Mouse (Mus musculus): ENCODE measurements around the gene Itpr2. TPM values are rescaled to one million over a fixed set of nuclear protein-coding genes. Genes with fewer than 3 reads are reported as not detected.

The Itpr2 gene
- polyA plus RNA-seq, 1 experiment = 22.5 TPM

GRCm38 (mm10) chr6:146339779-146340178 lies 162.2 kb downstream of the Itpr2 start:
- TF ChIP-seq POLR2A (IDR thresholded peaks at IDR 0.05; ENCODE audit: borderline replicate concordance, control insufficient read depth, low read depth, low read length) = no peak
- TF ChIP-seq CTCF (IDR thresholded peaks at IDR 0.05; ENCODE audit: control insufficient read depth, insufficient read depth, low read length) = peak; percentile 64
- Histone ChIP-seq H3K4me3 (replicated peaks; ENCODE audit: control insufficient read depth, low read depth, low read length) (no peak overlapping the region), H3K4me1 (ENCODE audit: control insufficient read depth, insufficient read depth, low read length) (no peaks in the 10 kb centered on the region), H3K27ac (ENCODE audit: control insufficient read depth, insufficient read depth, low read depth, low read length, poor library complexity) (no peak overlapping the region)
- 63% methylated on average over 10 of the region's 10 CpGs for WGBS

- no peak for TF ChIP-seq CTCF (IDR thresholded peaks at IDR 0.05; ENCODE audit: control insufficient read depth, insufficient read depth, low read length)
- no peak for TF ChIP-seq POLR2A (IDR thresholded peaks at IDR 0.05; ENCODE audit: borderline replicate concordance, control insufficient read depth, low read depth, low read length)
- 82% methylated on average over 7 of the region's 7 CpGs for WGBS
- Histone ChIP-seq H3K4me1 (ENCODE audit: control insufficient read depth, insufficient read depth, low read length) (no peaks in the 10 kb centered on the region), H3K27ac (ENCODE audit: control insufficient read depth, insufficient read depth, low read depth, low read length, poor library complexity) (no peak overlapping the region), H3K4me3 (replicated peaks; ENCODE audit: control insufficient read depth, low read depth, low read length) (no peak overlapping the region)
Observed at GRCm38 (mm10) chr6:146337237-146337636, 164.8 kb downstream of the Itpr2 start.

GRCm38 (mm10) chr6:146335191-146335590 lies 166.8 kb downstream of the Itpr2 start:
- no peak overlapping the region for H3K4me3 ChIP-seq (replicated peaks; ENCODE audit: control insufficient read depth, low read depth, low read length)
- no peaks in the 10 kb centered on the region for H3K4me1 ChIP-seq (ENCODE audit: control insufficient read depth, insufficient read depth, low read length)
- 75% methylated on average over 9 of the region's 9 CpGs for WGBS
- no peak overlapping the region for H3K27ac ChIP-seq (ENCODE audit: control insufficient read depth, insufficient read depth, low read depth, low read length, poor library complexity)
- TF ChIP-seq CTCF (IDR thresholded peaks at IDR 0.05; ENCODE audit: control insufficient read depth, insufficient read depth, low read length) = no peak
- TF ChIP-seq POLR2A (IDR thresholded peaks at IDR 0.05; ENCODE audit: borderline replicate concordance, control insufficient read depth, low read depth, low read length) = no peak

- Histone ChIP-seq H3K4me3 (replicated peaks; ENCODE audit: control insufficient read depth, low read depth, low read length) (no peak overlapping the region), H3K27ac (ENCODE audit: control insufficient read depth, insufficient read depth, low read depth, low read length, poor library complexity) (no peak overlapping the region), H3K4me1 (ENCODE audit: control insufficient read depth, insufficient read depth, low read length) (no peaks in the 10 kb centered on the region; the same call in 1 of the 2 replicates)
- TF ChIP-seq CTCF (IDR thresholded peaks at IDR 0.05; ENCODE audit: control insufficient read depth, insufficient read depth, low read length) = no peak
- no peak for TF ChIP-seq POLR2A (IDR thresholded peaks at IDR 0.05; ENCODE audit: borderline replicate concordance, control insufficient read depth, low read depth, low read length)
- 87% methylated on average over 3 of the region's 3 CpGs for whole genome bisulfite sequencing
Observed at GRCm38 (mm10) chr6:146333506-146333905, 168.5 kb downstream of the Itpr2 start.

GRCm38 (mm10) chr6:146331017-146331669 lies 170.9 kb downstream of the Itpr2 start:
- Histone ChIP-seq H3K27ac (ENCODE audit: control insufficient read depth, insufficient read depth, low read depth, low read length, poor library complexity) (no peak overlapping the region), H3K4me3 (replicated peaks; ENCODE audit: control insufficient read depth, low read depth, low read length) (no peak overlapping the region), H3K4me1 (ENCODE audit: control insufficient read depth, insufficient read depth, low read length) (no peaks in the 10 kb centered on the region; the same call in 1 of the 2 replicates)
- TF ChIP-seq POLR2A (IDR thresholded peaks at IDR 0.05; ENCODE audit: borderline replicate concordance, control insufficient read depth, low read depth, low read length) = no peak
- TF ChIP-seq CTCF (IDR thresholded peaks at IDR 0.05; ENCODE audit: control insufficient read depth, insufficient read depth, low read length) = no peak
- 69% methylated on average over 6 of the region's 6 CpGs for WGBS

GRCm38 (mm10) chr6:146329079-146329478 lies 172.9 kb downstream of the Itpr2 start:
- no peak overlapping the region for H3K4me3 ChIP-seq (replicated peaks; ENCODE audit: control insufficient read depth, low read depth, low read length)
- no peaks in the 10 kb centered on the region; the same call in 1 of the 2 replicates for H3K4me1 ChIP-seq (ENCODE audit: control insufficient read depth, insufficient read depth, low read length)
- WGBS = 52% methylated on average over 3 of the region's 3 CpGs
- TF ChIP-seq CTCF (IDR thresholded peaks at IDR 0.05; ENCODE audit: control insufficient read depth, insufficient read depth, low read length) (no peak), POLR2A (IDR thresholded peaks at IDR 0.05; ENCODE audit: borderline replicate concordance, control insufficient read depth, low read depth, low read length) (no peak)
- no peak overlapping the region for H3K27ac ChIP-seq (ENCODE audit: control insufficient read depth, insufficient read depth, low read depth, low read length, poor library complexity)

- Histone ChIP-seq H3K4me1 (ENCODE audit: control insufficient read depth, insufficient read depth, low read length) (no peaks in the 10 kb centered on the region; the same call in 1 of the 2 replicates), H3K4me3 (replicated peaks; ENCODE audit: control insufficient read depth, low read depth, low read length) (no peak overlapping the region), H3K27ac (ENCODE audit: control insufficient read depth, insufficient read depth, low read depth, low read length, poor library complexity) (no peak overlapping the region)
- TF ChIP-seq POLR2A (IDR thresholded peaks at IDR 0.05; ENCODE audit: borderline replicate concordance, control insufficient read depth, low read depth, low read length) (no peak), CTCF (IDR thresholded peaks at IDR 0.05; ENCODE audit: control insufficient read depth, insufficient read depth, low read length) (no peak)
- WGBS = 90% methylated on average over 8 of the region's 8 CpGs
Observed at GRCm38 (mm10) chr6:146326631-146327030, 175.4 kb downstream of the Itpr2 start.

GRCm38 (mm10) chr6:146324541-146325204 lies 177.3 kb downstream of the Itpr2 start:
- WGBS = 82% methylated on average over 19 of the region's 19 CpGs
- H3K27ac ChIP-seq (ENCODE audit: control insufficient read depth, insufficient read depth, low read depth, low read length, poor library complexity) = no peak overlapping the region
- no peak for TF ChIP-seq POLR2A (IDR thresholded peaks at IDR 0.05; ENCODE audit: borderline replicate concordance, control insufficient read depth, low read depth, low read length)
- no peak for TF ChIP-seq CTCF (IDR thresholded peaks at IDR 0.05; ENCODE audit: control insufficient read depth, insufficient read depth, low read length)
- no peak overlapping the region for H3K4me3 ChIP-seq (replicated peaks; ENCODE audit: control insufficient read depth, low read depth, low read length)
- H3K4me1 ChIP-seq (ENCODE audit: control insufficient read depth, insufficient read depth, low read length) = no peaks in the 10 kb centered on the region; the same call in 1 of the 2 replicates

Measured in bone marrow, adult 2 months (tissue).